Mouse (Mus musculus): ENCODE measurements around the gene Tmem135. TPM values are rescaled to one million over a fixed set of nuclear protein-coding genes. Genes with fewer than 3 reads are reported as not detected.
A peak's percentile ranks its signal among the peaks of the same experiment; 100 is the strongest.

The Tmem135 gene
- polyA plus RNA-seq, 1 experiment from 2014 or later: 21.7 TPM

DNA sequence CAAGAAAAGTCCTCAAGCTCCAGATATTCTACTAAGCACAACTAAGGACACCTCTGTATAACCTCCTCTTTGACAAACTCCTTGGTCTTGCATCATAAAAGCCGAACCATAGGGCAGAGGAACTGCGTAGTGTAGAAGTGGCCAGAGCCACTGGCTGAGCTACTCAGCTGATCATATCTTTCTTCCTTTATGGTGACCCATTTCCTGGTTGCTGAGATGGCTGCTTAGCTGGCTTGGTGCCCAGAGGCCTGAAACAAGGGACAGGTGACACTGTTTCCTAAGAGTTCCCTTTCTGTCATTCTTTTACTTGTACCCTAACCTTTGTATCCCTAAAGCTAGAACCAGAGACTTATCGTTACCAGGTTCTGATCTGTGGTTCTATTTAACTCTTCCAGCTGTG is 7.3 kb upstream of the Tmem135 start:
- DNase-seq (ENCODE audit: low spot score): peak; percentile 60
- H3K4me2 ChIP-seq (replicated peaks; ENCODE audit: low read depth, low read length): no peak overlapping the region
- H3K4me1 ChIP-seq (ENCODE audit: insufficient read depth, low read depth, low read length): peaks cover 21% of the 10 kb centered on the region
- 58% methylated on average over 3 of the region's 3 CpGs for WGBS
- no peak overlapping the region for H3K4me3 ChIP-seq (ENCODE audit: low read depth, low read length)
- H3K9me3 ChIP-seq (ENCODE audit: low read length): no peaks in the 10 kb centered on the region
- peak; percentile 60 for TF ChIP-seq EP300 (IDR thresholded peaks at IDR 0.05)
- TF ChIP-seq CTCF (IDR thresholded peaks at IDR 0.05): no peak
- peak overlapping the region; percentile 62 for H3K27ac ChIP-seq (ENCODE audit: low read length)
- ATAC-seq: peak; percentile 65
- H3K9ac ChIP-seq (replicated peaks; ENCODE audit: low read depth): no peak overlapping the region
- H3K36me3 ChIP-seq (ENCODE audit: insufficient read depth, low read length): no peaks in the 10 kb centered on the region
- H3K27me3 ChIP-seq (replicated peaks; ENCODE audit: insufficient read depth, low read length): no peaks in the 10 kb centered on the region

DNA sequence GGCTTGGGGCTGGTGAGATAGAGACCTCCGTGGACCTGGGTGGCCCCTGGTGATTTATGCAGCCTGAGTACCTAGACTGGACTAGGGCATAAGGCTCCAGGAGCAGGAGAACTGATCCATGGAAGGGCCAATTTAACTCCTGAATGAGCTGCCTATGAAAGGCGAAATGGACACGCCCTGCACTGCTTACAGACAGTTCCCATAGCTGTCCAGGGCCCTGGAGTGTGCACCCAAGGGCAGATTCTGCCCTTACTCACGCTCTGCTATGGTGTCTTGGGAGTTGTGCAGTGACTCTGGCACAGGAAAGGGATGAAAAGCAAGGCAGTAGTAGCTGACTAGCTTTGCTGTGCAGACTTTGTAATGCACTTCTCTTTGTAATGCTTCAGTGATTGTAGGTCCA is 6.3 kb upstream of the Tmem135 start:
- no peak overlapping the region for H3K4me3 ChIP-seq (ENCODE audit: low read depth, low read length)
- H3K9ac ChIP-seq (replicated peaks; ENCODE audit: low read depth): no peak overlapping the region
- H3K9me3 ChIP-seq (ENCODE audit: low read length): no peaks in the 10 kb centered on the region
- DNase-seq (ENCODE audit: low spot score) (no peak), ATAC-seq (no peak)
- 67% methylated on average over 4 of the region's 4 CpGs for WGBS
- H3K27ac ChIP-seq (ENCODE audit: low read length): no peak overlapping the region
- TF ChIP-seq EP300 (IDR thresholded peaks at IDR 0.05): no peak
- H3K4me2 ChIP-seq (replicated peaks; ENCODE audit: low read depth, low read length): no peak overlapping the region
- peaks cover 21% of the 10 kb centered on the region for H3K4me1 ChIP-seq (ENCODE audit: insufficient read depth, low read depth, low read length)
- H3K36me3 ChIP-seq (ENCODE audit: insufficient read depth, low read length): no peaks in the 10 kb centered on the region
- H3K27me3 ChIP-seq (replicated peaks; ENCODE audit: insufficient read depth, low read length): no peaks in the 10 kb centered on the region

DNA sequence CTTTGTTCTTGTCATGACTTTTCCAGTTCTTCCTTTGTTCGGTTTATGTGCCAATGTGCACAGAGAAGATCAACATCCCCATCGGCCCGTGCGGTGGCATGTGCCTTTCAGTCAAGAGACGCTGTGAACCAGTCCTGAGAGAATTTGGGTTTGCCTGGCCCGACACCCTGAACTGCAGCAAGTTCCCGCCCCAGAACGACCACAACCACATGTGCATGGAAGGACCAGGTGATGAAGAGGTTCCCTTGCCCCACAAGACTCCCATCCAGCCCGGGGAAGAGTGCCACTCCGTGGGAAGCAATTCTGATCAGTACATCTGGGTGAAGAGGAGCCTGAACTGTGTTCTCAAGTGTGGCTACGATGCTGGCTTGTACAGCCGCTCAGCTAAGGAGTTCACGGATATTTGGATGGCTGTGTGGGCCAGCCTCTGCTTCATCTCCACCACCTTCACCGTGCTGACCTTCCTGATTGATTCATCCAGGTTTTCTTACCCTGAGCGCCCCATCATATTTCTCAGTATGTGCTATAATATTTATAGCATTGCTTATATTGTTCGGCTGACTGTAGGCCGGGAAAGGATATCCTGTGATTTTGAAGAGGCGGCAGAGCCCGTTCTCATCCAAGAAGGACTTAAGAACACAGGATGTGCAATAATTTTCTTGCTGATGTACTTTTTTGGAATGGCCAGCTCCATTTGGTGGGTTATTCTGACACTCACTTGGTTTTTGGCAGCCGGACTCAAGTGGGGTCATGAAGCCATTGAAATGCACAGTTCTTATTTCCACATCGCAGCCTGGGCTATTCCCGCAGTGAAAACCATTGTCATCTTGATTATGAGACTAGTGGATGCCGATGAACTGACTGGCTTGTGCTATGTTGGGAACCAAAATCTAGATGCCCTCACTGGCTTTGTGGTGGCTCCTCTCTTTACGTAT is 3.3 kb upstream of the Tmem135 start:
- no peaks in the 10 kb centered on the region for H3K27me3 ChIP-seq (replicated peaks; ENCODE audit: insufficient read depth, low read length)
- H3K27ac ChIP-seq (ENCODE audit: low read length): peak overlapping the region; percentile 51
- peak overlapping the region; percentile 19; the same call in 1 of the 2 replicates for H3K4me3 ChIP-seq (ENCODE audit: low read depth, low read length)
- no peaks in the 10 kb centered on the region for H3K9me3 ChIP-seq (ENCODE audit: low read length)
- no peak for ATAC-seq
- DNase-seq (ENCODE audit: low spot score): peak; percentile 72
- H3K4me1 ChIP-seq (ENCODE audit: insufficient read depth, low read depth, low read length): peaks cover 21% of the 10 kb centered on the region
- H3K9ac ChIP-seq (replicated peaks; ENCODE audit: low read depth): no peak overlapping the region
- H3K36me3 ChIP-seq (ENCODE audit: insufficient read depth, low read length): no peaks in the 10 kb centered on the region
- 59% methylated on average over 24 of the region's 24 CpGs for WGBS
- TF ChIP-seq EP300 (IDR thresholded peaks at IDR 0.05) (peak; percentile 65), CTCF (IDR thresholded peaks at IDR 0.05) (no peak)
- peak overlapping the region; percentile 48 for H3K4me2 ChIP-seq (replicated peaks; ENCODE audit: low read depth, low read length)

GRCm38 (mm10) chr7:89406011-89406410 is 2.0 kb upstream of the Tmem135 start:
- ATAC-seq (no peak), DNase-seq (ENCODE audit: low spot score) (peak; percentile 81)
- Histone ChIP-seq H3K27me3 (replicated peaks; ENCODE audit: insufficient read depth, low read length) (no peaks in the 10 kb centered on the region), H3K4me1 (ENCODE audit: insufficient read depth, low read depth, low read length) (peaks cover 14% of the 10 kb centered on the region), H3K36me3 (ENCODE audit: insufficient read depth, low read length) (no peaks in the 10 kb centered on the region), H3K9ac (replicated peaks; ENCODE audit: low read depth) (peak overlapping the region; percentile 17; the same call in 1 of the 2 replicates), H3K27ac (ENCODE audit: low read length) (peak overlapping the region; percentile 75), H3K9me3 (ENCODE audit: low read length) (no peaks in the 10 kb centered on the region), H3K4me2 (replicated peaks; ENCODE audit: low read depth, low read length) (peak overlapping the region; percentile 48), H3K4me3 (ENCODE audit: low read depth, low read length) (peak overlapping the region; percentile 73)
- TF ChIP-seq EP300 (IDR thresholded peaks at IDR 0.05) (no peak), CTCF (IDR thresholded peaks at IDR 0.05) (no peak)
- WGBS: 15% methylated on average over 1 of the region's 1 CpGs

DNA sequence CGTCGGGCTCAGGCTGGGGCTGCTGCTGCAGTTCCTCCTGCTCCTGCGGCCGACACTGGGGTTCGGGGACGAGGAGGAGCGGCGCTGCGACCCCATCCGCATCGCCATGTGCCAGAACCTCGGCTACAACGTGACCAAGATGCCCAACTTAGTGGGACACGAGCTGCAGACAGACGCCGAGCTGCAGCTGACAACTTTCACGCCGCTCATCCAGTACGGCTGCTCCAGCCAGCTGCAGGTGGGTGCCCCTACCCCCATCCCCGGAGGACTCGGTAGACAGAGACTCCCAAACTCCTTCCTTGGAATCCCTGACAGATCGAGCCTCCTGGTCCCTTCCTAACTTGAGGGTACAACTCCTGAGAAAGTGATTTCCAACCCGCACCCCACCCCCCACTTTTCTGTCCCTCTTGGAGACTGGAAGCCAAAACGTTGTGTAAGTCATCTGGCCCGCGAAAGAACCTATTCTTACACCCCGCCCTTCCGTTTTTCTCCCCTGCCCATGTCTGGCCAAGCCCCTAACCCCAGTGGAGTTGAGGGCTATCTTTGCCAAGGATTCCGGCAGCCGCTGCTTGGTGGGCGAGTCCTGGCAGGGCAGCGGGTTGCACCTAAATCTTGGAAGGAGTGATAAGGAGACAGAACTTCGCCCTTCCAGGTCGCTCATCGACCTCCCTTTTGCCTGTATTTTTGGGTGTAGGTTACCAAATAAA is 865 bp upstream of the Tmem135 start:
- Histone ChIP-seq H3K9ac (replicated peaks; ENCODE audit: low read depth) (peak overlapping the region; percentile 77), H3K27me3 (replicated peaks; ENCODE audit: insufficient read depth, low read length) (no peaks in the 10 kb centered on the region), H3K27ac (ENCODE audit: low read length) (peak overlapping the region; percentile 88), H3K4me3 (ENCODE audit: low read depth, low read length) (peak overlapping the region; percentile 73), H3K9me3 (ENCODE audit: low read length) (no peaks in the 10 kb centered on the region), H3K4me1 (ENCODE audit: insufficient read depth, low read depth, low read length) (peaks cover 7% of the 10 kb centered on the region), H3K4me2 (replicated peaks; ENCODE audit: low read depth, low read length) (peak overlapping the region; percentile 92), H3K36me3 (ENCODE audit: insufficient read depth, low read length) (no peaks in the 10 kb centered on the region)
- TF ChIP-seq CTCF (IDR thresholded peaks at IDR 0.05): no peak
- peak; percentile 15; the same call in 1 of the 2 replicates for TF ChIP-seq EP300 (IDR thresholded peaks at IDR 0.05)
- DNase-seq (ENCODE audit: low spot score): peak; percentile 72
- ATAC-seq: no peak
- under 1% methylated on average over 30 of the region's 35 CpGs for WGBS
